Comparison of ENCODE assay signal across 8 mouse cellular contexts in the genomic region with DNA sequence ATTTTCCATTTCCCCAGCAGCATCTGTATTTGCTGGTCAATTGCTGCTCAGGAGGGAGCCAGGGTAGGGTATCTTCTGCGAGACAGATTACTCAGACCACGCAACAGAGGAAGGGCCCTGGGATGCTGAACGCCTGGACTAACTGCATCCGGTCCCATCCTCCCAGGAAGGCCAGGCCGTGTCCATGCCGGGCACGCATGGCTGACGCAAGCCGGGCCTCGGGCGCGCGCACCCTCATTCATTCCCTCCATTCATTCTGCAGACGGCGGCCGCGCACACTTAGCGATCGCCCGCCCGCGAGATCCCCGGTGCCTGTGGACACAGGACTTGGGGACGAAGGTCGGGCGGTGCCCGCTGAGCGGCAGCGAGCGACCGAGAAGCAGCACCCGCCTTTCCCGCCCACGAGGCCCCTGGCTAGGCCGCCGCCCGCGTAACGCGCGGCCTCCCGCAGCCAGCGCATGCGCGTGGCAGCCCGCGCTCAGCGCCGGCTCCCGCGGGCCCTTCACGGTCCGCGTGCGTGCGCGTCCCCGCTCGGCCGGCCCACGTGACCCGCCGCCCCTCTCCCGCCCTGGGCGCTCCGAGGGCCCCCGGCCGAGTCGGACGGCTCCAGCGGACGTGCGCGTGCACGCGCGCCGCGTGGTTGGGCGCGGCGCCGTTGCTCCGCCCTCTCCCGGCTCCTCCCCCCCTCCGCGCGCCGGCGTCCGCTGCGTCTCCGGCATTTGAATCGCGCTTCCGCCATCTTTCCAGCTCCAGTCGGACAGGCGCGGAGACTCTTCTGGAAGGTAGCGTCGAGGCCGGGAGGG. TPM values are rescaled to one million over a fixed set of nuclear protein-coding genes. Genes with fewer than 3 reads are reported as not detected.
DNase-seq lines count a peak whose midpoint lies in the region; ATAC-seq and TF ChIP-seq lines count a peak whose summit lies in the region.

A gene (plus strand): TSS at position 573 of the 803 bp plus-strand sequence.

- H3K4me1 ChIP-seq in ES-Bruce4 (ENCODE audit: control insufficient read depth, insufficient read depth, low read length): no peaks in the 10 kb centered on the region
- H3K4me1 ChIP-seq in forebrain, embryonic 14.5 days (ENCODE audit: control insufficient read depth, insufficient read depth, low read length): peaks cover 17% of the 10 kb centered on the region; the same call in 1 of the 2 replicates
- H3K4me1 ChIP-seq in neural tube, embryonic 15.5 days: peaks cover 20% of the 10 kb centered on the region

- H3K9ac ChIP-seq in ES-Bruce4 (ENCODE audit: low read depth, poor library complexity, severe bottlenecking): peak within 1 kb of the TSS; percentile 97
- H3K9ac ChIP-seq in forebrain, embryonic 14.5 days (ENCODE audit: low read length): peak within 1 kb of the TSS; percentile 96
- H3K9ac ChIP-seq in neural tube, embryonic 15.5 days (replicated peaks): peak within 1 kb of the TSS; percentile 89

- H3K9me3 ChIP-seq in ES-Bruce4 (replicated peaks; ENCODE audit: control insufficient read depth, insufficient read depth, low read length, poor library complexity, severe bottlenecking): no peaks in the 10 kb centered on the region
- no peaks in the 10 kb centered on the region for H3K9me3 ChIP-seq in forebrain, embryonic 14.5 days (replicated peaks; ENCODE audit: control insufficient read depth, low read length)
- no peaks in the 10 kb centered on the region for H3K9me3 ChIP-seq in neural tube, embryonic 15.5 days (replicated peaks)

- peak within 1 kb of the TSS; percentile 92 for H3K4me2 ChIP-seq in forebrain, embryonic 14.5 days (ENCODE audit: low read length)
- H3K4me2 ChIP-seq in neural tube, embryonic 15.5 days: peak within 1 kb of the TSS; percentile 84

- no peak for TF ChIP-seq CTCF in ES-Bruce4 (IDR thresholded peaks at IDR 0.05; ENCODE audit: low read depth, low read length)

- intact Hi-C loops in heart, postnatal 14 days (cut with DNase I): no loop called here

- no peak for TF ChIP-seq EP300 in ES-Bruce4 (IDR thresholded peaks at IDR 0.05; ENCODE audit: insufficient read depth, low read depth, low read length)

- H3K4me3 ChIP-seq in ES-Bruce4 (ENCODE audit: low read depth, low read length): peak within 1 kb of the TSS; percentile 96
- H3K4me3 ChIP-seq in forebrain, embryonic 14.5 days (ENCODE audit: low read depth, low read length): peak within 1 kb of the TSS; percentile 94
- peak within 1 kb of the TSS; percentile 92 for H3K4me3 ChIP-seq in neural tube, embryonic 15.5 days (replicated peaks)

- peak; percentile 82 for ATAC-seq in cerebellum, adult (ENCODE audit: insufficient number of reproducible peaks, low FRiP score, low TSS enrichment)
- ATAC-seq in forebrain, embryonic 14.5 days: peak; percentile 94
- ATAC-seq in neural tube, embryonic 15.5 days (ENCODE audit: low FRiP score): peak; percentile 91

- peaks cover 32% of the 10 kb centered on the region for H3K36me3 ChIP-seq in ES-Bruce4 (ENCODE audit: control insufficient read depth, insufficient read depth, low read length, poor library complexity, severe bottlenecking)
- H3K36me3 ChIP-seq in forebrain, embryonic 14.5 days (ENCODE audit: control insufficient read depth, insufficient read depth, low read length): peaks cover 27% of the 10 kb centered on the region
- peaks cover 8% of the 10 kb centered on the region for H3K36me3 ChIP-seq in neural tube, embryonic 15.5 days

- under 1% methylated on average over 74 of the region's 102 CpGs for WGBS in forebrain, embryonic 14.5 days
- WGBS in neural tube, embryonic 15.5 days: 1% methylated on average over 70 of the region's 102 CpGs

- peak within 1 kb of the TSS; percentile 97 for H3K27ac ChIP-seq in ES-Bruce4 (ENCODE audit: insufficient read depth, low read length)
- H3K27ac ChIP-seq in forebrain, embryonic 14.5 days (ENCODE audit: low read depth, low read length): peak within 1 kb of the TSS; percentile 98
- H3K27ac ChIP-seq in neural tube, embryonic 15.5 days (replicated peaks): peak within 1 kb of the TSS; percentile 99

- peak; percentile 20 for TF ChIP-seq POLR2A in ES-Bruce4 (IDR thresholded peaks at IDR 0.05; ENCODE audit: insufficient read depth, low read length)

- peak; percentile 98 for DNase-seq in forebrain, embryonic 14.5 days (ENCODE audit: low spot score)
- DNase-seq in heart, postnatal 14 days: peak; percentile 97 to 98
- peak; percentile 95 for DNase-seq in layer of hippocampus, adult 11-12 months (ENCODE audit: low spot score)
- DNase-seq in lung, adult 18-20 months: peak; percentile 93 to 94
- peak; percentile 95 for DNase-seq in testis, postnatal 14 days (ENCODE audit: low spot score)

- H3K27me3 ChIP-seq in ES-Bruce4 (ENCODE audit: control insufficient read depth, insufficient read depth, low read length, poor library complexity, severe bottlenecking): no peaks in the 10 kb centered on the region
- no peaks in the 10 kb centered on the region for H3K27me3 ChIP-seq in forebrain, embryonic 14.5 days (replicated peaks; ENCODE audit: control insufficient read depth, insufficient read depth, low read length)
- H3K27me3 ChIP-seq in neural tube, embryonic 15.5 days (replicated peaks): no peaks in the 10 kb centered on the region

RNA-seq across cellular contexts. Expression of the gene that starts here (rescaled TPM):
- polyA plus RNA-seq in ES-Bruce4 (2011; ENCODE audit: insufficient read depth, insufficient read length, low read depth, missing spikeins): 669 and 685 TPM in 2 replicates
- polyA plus RNA-seq in forebrain, embryonic 14.5 days (2014; fragmentation: Nextera tagmentation; extraction: Ambion mirVana): 595 and 632 TPM in 2 replicates
- 100 to 1,000 TPM in 1 of 2 experiments, 10 to 100 TPM in 1; 85.2 to 106 TPM for total RNA-seq in heart, postnatal 14 days (2021)
- 311 and 368 TPM in 2 replicates for polyA plus RNA-seq in neural tube, embryonic 15.5 days (2015; fragmentation: Nextera tagmentation; extraction: Ambion mirVana)

Comparison
In these comparisons a context has a peak if more than half of its experiments do, and no peak if none do; other contexts are left out.
1. Peak in every context shown above with its lines: DNase-seq, ATAC-seq, H3K4me3 ChIP-seq and H3K27ac ChIP-seq.